Mouse (Mus musculus) hindbrain, postnatal 0 days (tissue): ENCODE measurements around the gene Mecom. TPM values are rescaled to one million over a fixed set of nuclear protein-coding genes. Genes with fewer than 3 reads are reported as not detected.
A peak's percentile ranks its signal among the peaks of the same experiment; 100 is the strongest.

ENCODE experiments used
- ATAC-seq: fragments of 200-750 bp; cut with Nextera tagmentation; 2 replicates; pipeline ENCODE4 v1.8.0; 2017; ENCODE audit warnings: mild to moderate bottlenecking, moderate TSS enrichment, moderate library complexity
- DNase-seq: peaks from one replicate; pipeline ENCODE4 v3.0.0-alpha.2; 2015; ENCODE audit warnings: low spot score
- H3K27ac ChIP-seq: fragments of 300-500 bp; sonication (generic); 2 replicates; pipeline ENCODE4 v1.5.1; 2014; ENCODE audit warnings: mild to moderate bottlenecking
- H3K27me3 ChIP-seq: fragments of 300-500 bp; sonication (generic); 2 replicates; pipeline ENCODE4 v1.6.1; 2014; ENCODE audit warnings: low read length, mixed read lengths; ENCODE audit not compliant: insufficient read depth
- H3K36me3 ChIP-seq: fragments of 300-500 bp; sonication (generic); 2 replicates; pipeline ENCODE4 v1.6.1; 2014; ENCODE audit warnings: low read length, mixed read lengths; ENCODE audit not compliant: insufficient read depth
- H3K4me1 ChIP-seq: fragments of 300-500 bp; sonication (generic); 2 replicates; pipeline ENCODE4 v1.6.1; 2014; ENCODE audit warnings: antibody characterized with exemption, low read length, mixed read lengths; ENCODE audit not compliant: insufficient read depth
- H3K4me2 ChIP-seq: fragments of 300-500 bp; sonication (generic); 2 replicates; pipeline ENCODE4 v1.6.1; 2014; ENCODE audit warnings: low read depth, mild to moderate bottlenecking, low read length, moderate library complexity, mixed read lengths
- H3K4me3 ChIP-seq: fragments of 300-500 bp; sonication (generic); 2 replicates; pipeline ENCODE4 v1.5.1; 2014; ENCODE audit warnings: low read length
- H3K9ac ChIP-seq: fragments of 300-500 bp; sonication (generic); replicated peaks from 2 replicates; pipeline ENCODE4 v1.6.1; 2014; ENCODE audit warnings: mild to moderate bottlenecking, low read length, moderate library complexity, mixed read lengths
- H3K9me3 ChIP-seq: fragments of 300-500 bp; sonication (generic); 2 replicates; pipeline ENCODE4 v1.6.1; 2016; ENCODE audit warnings: low read length, mixed read lengths
- CTCF ChIP-seq: IDR thresholded peaks from 2 replicates; pipeline ENCODE4 v1.5.1; 2016; ENCODE audit warnings: antibody characterized with exemption, control low read depth, low read depth
- WGBS: fragments of 180-500 bp; shearing (Covaris S2); extraction: QIAGEN DNeasy Blood & Tissue Kit; methylation state at CpG from one replicate; pipeline ENCODE4 v1.1.7; 2014; 5-methylcytosine and 5-hydroxymethylcytosine counted together
- polyA plus RNA-seq: library from polyadenylated mRNA; unstranded; fragments of >200 nt; fragmentation: Nextera tagmentation; extraction: Ambion mirVana; gene quantifications from 2 replicates; pipeline ENCODE4 v1.2.1, GENCODE M21; 2015
- total RNA-seq: library from RNA; depleted of rRNA; stranded (reverse); fragments of >200 nt; gene quantifications from 2 replicates; pipeline ENCODE4 v1.2.3, GENCODE M21; 2014

Mecom gene
- total and polyA plus RNA-seq, 2 experiments from 2014 or later = 4.5 to 8.3 TPM

GRCm38 (mm10) chr3:30207431-30207830 lies 340.4 kb downstream of the Mecom start:
- Histone ChIP-seq H3K4me3 (peak overlapping the region; percentile 14; the same call in 1 of the 2 replicates), H3K9me3 (no peaks in the 10 kb centered on the region), H3K27ac (peak overlapping the region; percentile 62; the same call in 1 of the 2 replicates), H3K4me2 (peak overlapping the region; percentile 49), H3K27me3 (no peaks in the 10 kb centered on the region), H3K9ac (no peak overlapping the region), H3K4me1 (no peaks in the 10 kb centered on the region), H3K36me3 (no peaks in the 10 kb centered on the region)
- ATAC-seq = peak; percentile 90
- peak; percentile 74 for DNase-seq
- 26% methylated on average over 5 of the region's 5 CpGs for WGBS
- peak; percentile 44 for TF ChIP-seq CTCF

GRCm38 (mm10) chr3:30206123-30206522 lies 341.7 kb downstream of the Mecom start:
- Histone ChIP-seq H3K4me3 (no peak overlapping the region), H3K4me1 (no peaks in the 10 kb centered on the region), H3K9ac (no peak overlapping the region), H3K27ac (no peak overlapping the region), H3K9me3 (no peaks in the 10 kb centered on the region), H3K36me3 (no peaks in the 10 kb centered on the region), H3K4me2 (no peak overlapping the region), H3K27me3 (no peaks in the 10 kb centered on the region)
- no peak for ATAC-seq
- WGBS = 64% methylated on average over 8 of the region's 8 CpGs
- TF ChIP-seq CTCF = no peak
- DNase-seq = no peak

GRCm38 (mm10) chr3:30203764-30204163 lies 344.0 kb downstream of the Mecom start:
- Histone ChIP-seq H3K4me1 (no peaks in the 10 kb centered on the region), H3K4me3 (no peak overlapping the region), H3K9me3 (no peaks in the 10 kb centered on the region), H3K27me3 (no peaks in the 10 kb centered on the region), H3K36me3 (no peaks in the 10 kb centered on the region), H3K9ac (no peak overlapping the region), H3K27ac (no peak overlapping the region), H3K4me2 (no peak overlapping the region)
- 86% methylated on average over 2 of the region's 2 CpGs for WGBS
- no peak for TF ChIP-seq CTCF
- ATAC-seq = no peak
- no peak for DNase-seq

GRCm38 (mm10) chr3:30198854-30199253 lies 349.0 kb downstream of the Mecom start:
- DNase-seq = no peak
- Histone ChIP-seq H3K9me3 (no peaks in the 10 kb centered on the region), H3K9ac (no peak overlapping the region), H3K4me2 (no peak overlapping the region), H3K27me3 (no peaks in the 10 kb centered on the region), H3K36me3 (no peaks in the 10 kb centered on the region), H3K27ac (no peak overlapping the region), H3K4me1 (no peaks in the 10 kb centered on the region), H3K4me3 (no peak overlapping the region)
- ATAC-seq = no peak
- 71% methylated on average over 2 of the region's 2 CpGs for WGBS
- no peak for TF ChIP-seq CTCF

- ATAC-seq = no peak
These were observed 349.6 kb downstream of the Mecom start for GRCm38 (mm10) chr3:30198227-30198626.

GRCm38 (mm10) chr3:30195186-30195585 lies 352.6 kb downstream of the Mecom start:
- H3K4me1 ChIP-seq = no peaks in the 10 kb centered on the region
- no peak overlapping the region for H3K4me2 ChIP-seq
- H3K27ac ChIP-seq = no peak overlapping the region
- 97% methylated on average over 3 of the region's 3 CpGs for WGBS
- no peaks in the 10 kb centered on the region for H3K9me3 ChIP-seq
- H3K9ac ChIP-seq = no peak overlapping the region
- no peak for DNase-seq
- H3K27me3 ChIP-seq = no peaks in the 10 kb centered on the region
- H3K4me3 ChIP-seq = no peak overlapping the region
- H3K36me3 ChIP-seq = no peaks in the 10 kb centered on the region
- no peak for ATAC-seq
- TF ChIP-seq CTCF = no peak

More at GRCm38 (mm10) chr3:30198227-30198626, 349.6 kb downstream of the Mecom start:
- H3K27me3 ChIP-seq = no peaks in the 10 kb centered on the region
- H3K4me3 ChIP-seq = no peak overlapping the region
- H3K9me3 ChIP-seq = no peaks in the 10 kb centered on the region
- H3K4me2 ChIP-seq = no peak overlapping the region
- no peak for TF ChIP-seq CTCF
- no peaks in the 10 kb centered on the region for H3K36me3 ChIP-seq
- no peak overlapping the region for H3K27ac ChIP-seq
- no peak overlapping the region for H3K9ac ChIP-seq
- DNase-seq = no peak
- WGBS = 77% methylated on average over 5 of the region's 5 CpGs
- H3K4me1 ChIP-seq = no peaks in the 10 kb centered on the region

GRCm38 (mm10) chr3:30192294-30193007 lies 355.4 kb downstream of the Mecom start:
- no peak for TF ChIP-seq CTCF
- WGBS = 70% methylated on average over 12 of the region's 12 CpGs
- Histone ChIP-seq H3K4me1 (no peaks in the 10 kb centered on the region), H3K27me3 (no peaks in the 10 kb centered on the region), H3K9ac (no peak overlapping the region), H3K27ac (no peak overlapping the region), H3K9me3 (no peaks in the 10 kb centered on the region), H3K4me3 (no peak overlapping the region), H3K36me3 (no peaks in the 10 kb centered on the region), H3K4me2 (no peak overlapping the region)
- DNase-seq (no peak), ATAC-seq (no peak)
